Mouse (Mus musculus) liver, postnatal 0 days (tissue): Measurements from ENCODE around the gene Nr2c1. TPM values are rescaled to one million over a fixed set of nuclear protein-coding genes. Genes with fewer than 3 reads are reported as not detected.

Source experiments
- ATAC-seq: fragments of 200-750 bp; cut with Nextera tagmentation; 2 replicates; pipeline ENCODE4 v1.8.0; 2017; ENCODE audit warnings: mild to moderate bottlenecking, moderate library complexity
- DNase-seq: peaks from one replicate; pipeline ENCODE4 v3.0.0-alpha.2; 2016
- H3K27ac ChIP-seq: fragments of 300-500 bp; sonication (generic); 2 replicates; pipeline ENCODE4 v1.5.1; 2014; ENCODE audit warnings: antibody characterized with exemption, moderate library complexity, mild to moderate bottlenecking, low read depth
- H3K27me3 ChIP-seq: fragments of 300-500 bp; sonication (generic); 2 replicates; pipeline ENCODE4 v1.6.1; 2014; ENCODE audit warnings: low read length, control low read depth, mixed read lengths; ENCODE audit not compliant: insufficient read depth
- H3K36me3 ChIP-seq: fragments of 300-500 bp; sonication (generic); replicated peaks from 2 replicates; pipeline ENCODE4 v1.6.1; 2014; ENCODE audit warnings: mild to moderate bottlenecking, control low read depth, low read length, moderate library complexity, mixed read lengths; ENCODE audit not compliant: insufficient read depth
- H3K4me1 ChIP-seq: fragments of 300-500 bp; sonication (generic); 2 replicates; pipeline ENCODE4 v1.6.1; 2014; ENCODE audit warnings: antibody characterized with exemption, mild to moderate bottlenecking, control low read depth; ENCODE audit not compliant: insufficient read depth
- H3K4me2 ChIP-seq: fragments of 300-500 bp; sonication (generic); 2 replicates; pipeline ENCODE4 v1.6.1; 2014; ENCODE audit warnings: low read depth, mild to moderate bottlenecking, low read length, moderate library complexity, mixed read lengths
- H3K4me3 ChIP-seq: fragments of 300-500 bp; sonication (generic); 2 replicates; pipeline ENCODE4 v1.5.1; 2014; ENCODE audit warnings: low read depth, low read length
- H3K9ac ChIP-seq: fragments of 300-500 bp; sonication (generic); replicated peaks from 2 replicates; pipeline ENCODE4 v1.6.1; 2014; ENCODE audit warnings: mild to moderate bottlenecking, moderate library complexity
- H3K9me3 ChIP-seq: fragments of 300-500 bp; sonication (generic); 2 replicates; pipeline ENCODE4 v1.6.1; 2016; ENCODE audit warnings: mild to moderate bottlenecking, control low read depth, low read length, mixed read lengths
- CTCF ChIP-seq: sonication (generic); IDR thresholded peaks from 2 replicates; pipeline ENCODE4 v1.5.1; 2016; ENCODE audit warnings: antibody characterized with exemption, low read depth
- EP300 ChIP-seq: IDR thresholded peaks from 2 replicates; pipeline ENCODE4 v1.6.1; 2016; ENCODE audit warnings: antibody characterized with exemption, low read depth, mild to moderate bottlenecking
- WGBS: fragments of 180-500 bp; shearing (Covaris S2); extraction: QIAGEN DNeasy Blood & Tissue Kit; methylation state at CpG from one replicate; pipeline ENCODE4 v1.1.7; 2014; ENCODE audit not compliant: insufficient replicate concordance; 5-methylcytosine and 5-hydroxymethylcytosine counted together
- polyA plus RNA-seq: library from polyadenylated mRNA; unstranded; fragments of >200 nt; fragmentation: Nextera tagmentation; extraction: Ambion mirVana; gene quantifications from 2 replicates; pipeline ENCODE4 v1.2.1, GENCODE M21; 2015

Gene Nr2c1
- polyA plus RNA-seq, 1 experiment from 2014 or later: 2.9 TPM

DNA sequence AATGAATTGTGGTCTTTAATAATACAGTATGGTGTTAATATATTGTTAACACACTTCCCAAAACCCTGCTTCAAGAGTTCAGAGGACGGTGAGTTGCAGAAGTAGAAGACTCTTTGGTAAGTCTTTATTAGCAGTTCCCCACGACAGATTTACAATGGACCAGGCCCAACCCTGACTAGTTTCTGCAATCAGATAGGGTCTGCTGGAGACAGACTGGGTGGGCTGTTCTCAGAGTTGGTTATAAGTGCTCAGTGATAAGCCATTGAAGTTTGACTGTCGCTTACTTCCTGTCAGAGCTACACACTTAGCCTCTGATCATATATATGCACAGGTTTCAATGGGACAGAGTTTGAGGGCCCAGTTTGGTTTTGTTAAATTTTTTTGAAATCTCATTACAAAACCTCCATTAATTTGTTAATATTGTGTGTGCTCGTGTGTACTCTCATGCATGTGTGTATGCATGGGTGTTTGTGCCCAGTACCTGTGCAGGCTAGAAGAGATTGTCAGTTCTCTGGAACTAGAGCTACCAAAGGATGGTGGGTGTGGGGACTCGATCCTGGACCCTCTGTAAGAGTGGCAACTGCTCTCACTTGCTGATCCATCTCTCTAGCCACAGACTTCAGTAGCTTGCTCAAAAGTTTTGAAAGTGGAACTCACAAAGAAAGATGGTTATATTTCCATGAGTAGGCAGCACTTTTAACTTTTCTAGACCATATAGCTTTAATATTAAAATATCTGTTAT, 16.5 kb downstream of the Nr2c1 start:
- Histone ChIP-seq H3K27me3 (no peaks in the 10 kb centered on the region), H3K4me1 (no peaks in the 10 kb centered on the region), H3K27ac (no peak overlapping the region), H3K9me3 (no peaks in the 10 kb centered on the region), H3K36me3 (peaks cover 46% of the 10 kb centered on the region), H3K4me3 (no peak overlapping the region), H3K4me2 (no peak overlapping the region), H3K9ac (no peak overlapping the region)
- DNase-seq (no peak), ATAC-seq (no peak)
- TF ChIP-seq CTCF (no peak), EP300 (no peak)
- WGBS: 63% methylated on average over 5 of the region's 5 CpGs

DNA sequence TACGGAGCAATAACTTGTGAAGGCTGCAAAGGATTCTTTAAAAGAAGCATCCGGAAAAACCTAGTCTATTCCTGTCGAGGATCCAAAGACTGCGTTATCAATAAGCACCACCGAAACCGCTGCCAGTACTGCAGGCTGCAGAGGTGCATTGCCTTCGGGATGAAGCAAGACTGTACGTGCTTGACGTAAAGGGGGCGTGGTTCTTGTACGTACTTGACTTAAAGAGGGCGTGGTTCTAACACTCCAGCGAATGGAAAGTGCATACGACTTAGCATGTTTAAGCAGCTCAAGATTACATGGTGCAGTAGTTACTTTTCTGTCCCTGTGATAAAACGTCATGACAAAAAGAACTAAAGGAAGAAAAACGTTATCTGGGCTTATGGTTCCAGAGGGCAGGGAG, 17.6 kb downstream of the Nr2c1 start:
- Histone ChIP-seq H3K27ac (no peak overlapping the region), H3K36me3 (peaks cover 55% of the 10 kb centered on the region), H3K9ac (no peak overlapping the region), H3K4me1 (no peaks in the 10 kb centered on the region), H3K4me2 (no peak overlapping the region), H3K9me3 (no peaks in the 10 kb centered on the region), H3K4me3 (no peak overlapping the region), H3K27me3 (no peaks in the 10 kb centered on the region)
- no peak for TF ChIP-seq CTCF
- TF ChIP-seq EP300: no peak
- ATAC-seq: no peak
- 86% methylated on average over 16 of the region's 16 CpGs for whole genome bisulfite sequencing
- no peak for DNase-seq

DNA sequence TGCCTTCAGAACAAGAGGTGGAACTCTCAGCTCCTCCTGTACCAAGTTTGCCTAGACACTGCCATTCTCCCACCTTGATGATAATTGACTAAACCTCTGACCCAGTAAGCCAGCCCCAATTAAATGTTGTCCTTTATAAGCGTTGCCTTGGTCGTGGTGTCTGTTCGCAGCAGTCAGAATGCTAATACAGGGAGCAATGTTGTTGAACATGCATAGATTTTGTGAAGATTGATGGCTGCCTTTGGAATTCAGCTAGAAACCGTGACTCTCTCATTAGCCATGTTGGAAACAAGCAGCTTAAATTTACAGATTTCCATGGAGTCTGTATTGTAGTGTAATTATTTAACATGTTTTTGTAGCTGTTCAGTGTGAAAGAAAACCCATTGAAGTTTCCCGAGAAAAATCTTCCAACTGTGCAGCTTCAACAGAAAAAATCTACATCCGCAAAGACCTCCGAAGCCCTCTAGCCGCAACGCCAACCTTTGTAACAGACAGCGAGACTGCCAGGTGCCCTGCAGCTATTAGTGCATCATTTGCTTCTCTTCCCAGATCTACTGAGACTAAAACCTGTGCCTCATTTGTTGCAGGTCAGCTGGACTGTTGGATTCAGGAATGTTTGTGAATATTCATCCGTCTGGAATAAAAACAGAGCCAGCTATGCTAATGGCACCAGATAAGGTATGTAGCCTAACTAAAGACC, 19.4 kb downstream of the Nr2c1 start:
- 88% methylated on average over 11 of the region's 11 CpGs for WGBS
- Histone ChIP-seq H3K4me2 (no peak overlapping the region), H3K36me3 (peaks cover 54% of the 10 kb centered on the region), H3K27me3 (no peaks in the 10 kb centered on the region), H3K27ac (no peak overlapping the region), H3K4me1 (no peaks in the 10 kb centered on the region), H3K9ac (no peak overlapping the region), H3K4me3 (no peak overlapping the region), H3K9me3 (no peaks in the 10 kb centered on the region)
- ATAC-seq (no peak), DNase-seq (no peak)
- TF ChIP-seq EP300 (no peak), CTCF (no peak)

DNA sequence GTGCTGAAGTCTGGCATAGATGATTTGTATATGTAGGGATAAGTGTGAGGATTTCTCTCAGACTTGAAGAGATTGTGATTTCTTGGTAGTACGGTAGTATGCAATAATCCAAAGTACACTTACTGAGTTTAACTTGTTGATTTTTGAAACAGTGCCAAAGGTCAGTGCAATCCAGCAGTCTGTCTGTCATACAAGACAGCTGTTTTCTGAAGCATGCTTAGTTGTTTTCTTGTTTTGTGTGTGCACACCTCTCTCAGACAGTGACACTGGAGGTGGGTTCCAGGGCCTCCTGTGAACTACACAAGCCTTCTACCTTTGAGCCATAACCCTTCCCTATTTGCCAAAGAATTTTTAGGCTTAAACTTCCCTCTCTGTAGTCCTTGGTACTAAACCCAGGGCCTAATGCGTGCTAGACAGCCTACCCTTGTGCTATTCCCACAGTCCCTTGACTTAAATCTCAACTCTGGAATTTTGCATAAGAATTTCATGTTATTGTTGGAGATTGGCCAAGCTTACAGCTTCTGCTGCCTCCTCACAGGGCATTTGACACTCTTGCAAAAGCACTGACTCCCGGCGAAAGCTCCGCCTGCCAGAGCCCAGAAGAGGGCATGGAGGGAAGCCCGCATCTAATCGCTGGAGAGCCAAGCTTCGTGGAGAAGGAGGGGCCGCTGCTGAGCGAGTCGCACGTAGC, 23.8 kb downstream of the Nr2c1 start:
- TF ChIP-seq EP300: no peak
- TF ChIP-seq CTCF: no peak

DNA sequence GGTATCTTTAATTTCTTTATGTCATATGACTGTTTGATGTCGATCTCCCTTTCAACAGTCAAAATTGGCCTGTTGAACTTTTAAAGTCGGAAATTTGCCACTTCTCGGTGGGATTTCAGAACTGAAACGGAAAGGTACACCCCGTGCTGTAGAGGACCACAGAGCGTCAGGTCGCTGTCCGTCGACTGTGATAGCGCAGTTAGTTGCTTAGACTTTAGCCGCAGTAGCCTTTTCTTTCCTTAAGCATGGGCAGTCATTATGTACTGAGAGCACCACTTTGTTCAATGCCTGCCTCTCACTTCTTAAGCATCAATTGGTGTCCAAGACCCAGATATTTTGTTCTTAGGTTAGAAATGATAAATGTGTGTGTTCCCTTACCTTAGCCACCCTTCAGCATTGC, 24.3 kb downstream of the Nr2c1 start:
- H3K4me3 ChIP-seq: no peak overlapping the region
- DNase-seq (no peak), ATAC-seq (no peak)
- H3K4me1 ChIP-seq: no peaks in the 10 kb centered on the region
- no peaks in the 10 kb centered on the region for H3K9me3 ChIP-seq
- H3K27ac ChIP-seq: peak overlapping the region; percentile 70
- peaks cover 49% of the 10 kb centered on the region for H3K36me3 ChIP-seq
- no peak for TF ChIP-seq EP300
- no peak for TF ChIP-seq CTCF
- no peak overlapping the region for H3K4me2 ChIP-seq
- WGBS: 81% methylated on average over 11 of the region's 11 CpGs
- no peak overlapping the region for H3K9ac ChIP-seq
- no peaks in the 10 kb centered on the region for H3K27me3 ChIP-seq

More for the DNA sequence above, 23.8 kb downstream of the Nr2c1 start:
- no peak overlapping the region; the same call in 1 of the 2 replicates for H3K4me2 ChIP-seq
- H3K9me3 ChIP-seq: no peaks in the 10 kb centered on the region
- 70% methylated on average over 12 of the region's 12 CpGs for WGBS
- no peak overlapping the region for H3K9ac ChIP-seq
- peaks cover 52% of the 10 kb centered on the region for H3K36me3 ChIP-seq
- DNase-seq (no peak), ATAC-seq (peak; percentile 75; the same call in 1 of the 2 replicates)
- H3K4me3 ChIP-seq: no peak overlapping the region
- H3K27me3 ChIP-seq: no peaks in the 10 kb centered on the region
- H3K27ac ChIP-seq: peak overlapping the region; percentile 70
- no peaks in the 10 kb centered on the region for H3K4me1 ChIP-seq

DNA sequence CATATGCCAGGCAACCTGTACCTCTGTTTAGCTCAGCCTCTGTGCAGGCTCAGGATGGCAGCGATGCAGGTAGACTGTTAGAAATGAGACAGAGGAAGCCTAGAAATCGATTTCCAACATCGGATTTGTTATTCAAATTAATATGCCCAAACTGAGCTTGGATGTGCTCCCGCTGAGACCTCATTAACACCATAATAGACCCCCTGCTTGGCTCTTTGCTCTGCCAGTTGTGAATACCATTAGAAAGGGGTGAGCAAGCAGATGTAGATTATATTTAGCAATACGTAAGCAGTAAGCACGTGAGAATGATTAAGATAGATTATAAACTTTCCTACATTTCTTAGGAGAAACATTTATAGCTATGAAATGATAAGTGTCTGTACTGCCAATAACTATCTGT, 24.9 kb downstream of the Nr2c1 start:
- WGBS: 80% methylated on average over 6 of the region's 6 CpGs
- H3K4me2 ChIP-seq: no peak overlapping the region
- H3K9ac ChIP-seq: no peak overlapping the region
- H3K36me3 ChIP-seq: peaks cover 43% of the 10 kb centered on the region
- no peak for TF ChIP-seq EP300
- no peak for TF ChIP-seq CTCF
- H3K4me1 ChIP-seq: no peaks in the 10 kb centered on the region
- ATAC-seq (no peak), DNase-seq (no peak)
- H3K27me3 ChIP-seq: no peaks in the 10 kb centered on the region
- H3K9me3 ChIP-seq: no peaks in the 10 kb centered on the region
- no peak overlapping the region for H3K27ac ChIP-seq
- H3K4me3 ChIP-seq: no peak overlapping the region
